Mouse (Mus musculus): Measurements from ENCODE around the gene Gm17428.

GRCm38 (mm10) chr14:54938431-54939219 lies 38.1 kb upstream of the Gm17428 start:
- TF ChIP-seq POLR2A (IDR thresholded peaks at IDR 0.05; ENCODE audit: extremely low read depth, insufficient read depth, low read length) (no peak), CTCF (IDR thresholded peaks at IDR 0.05; ENCODE audit: extremely low read depth, insufficient read depth, low read length) (no peak)

Data from cortical plate, adult 2 months (tissue).